Mouse (Mus musculus): ENCODE measurements around the gene Adamts2.

The Adamts2 gene

GRCm38 (mm10) chr11:50601641-50602355 lies at the start of gene Adamts2:
Gene Adamts2 (plus strand): TSS chr11:50602084.
- no peaks in the 10 kb centered on the region for H3K36me3 ChIP-seq (ENCODE audit: control insufficient read depth, insufficient read depth, low read length, poor library complexity, severe bottlenecking)
- H3K27me3 ChIP-seq (ENCODE audit: control insufficient read depth, insufficient read depth, low read length, poor library complexity, severe bottlenecking): no peaks in the 10 kb centered on the region; the same call in 1 of the 2 replicates
- DNase-seq (ENCODE audit: low read depth, low spot score): no peak

- no peaks in the 10 kb centered on the region for H3K27me3 ChIP-seq (ENCODE audit: control insufficient read depth, insufficient read depth, low read length, poor library complexity, severe bottlenecking)
- no peaks in the 10 kb centered on the region for H3K36me3 ChIP-seq (ENCODE audit: control insufficient read depth, insufficient read depth, low read length, poor library complexity, severe bottlenecking)
- no peak for DNase-seq (ENCODE audit: low read depth, low spot score)
These were observed 44.8 kb upstream of the Adamts2 start for GRCm38 (mm10) chr11:50557064-50557463.

- Histone ChIP-seq H3K36me3 (ENCODE audit: control insufficient read depth, insufficient read depth, low read length, poor library complexity, severe bottlenecking) (no peaks in the 10 kb centered on the region), H3K27me3 (ENCODE audit: control insufficient read depth, insufficient read depth, low read length, poor library complexity, severe bottlenecking) (no peaks in the 10 kb centered on the region)
- DNase-seq (ENCODE audit: low read depth, low spot score): peak; percentile 39
These were observed 42.8 kb upstream of the Adamts2 start for GRCm38 (mm10) chr11:50559108-50559507.

GRCm38 (mm10) chr11:50565466-50566211 lies 36.2 kb upstream of the Adamts2 start:
- peak; percentile 8 for DNase-seq (ENCODE audit: low read depth, low spot score)
- Histone ChIP-seq H3K36me3 (ENCODE audit: control insufficient read depth, insufficient read depth, low read length, poor library complexity, severe bottlenecking) (no peaks in the 10 kb centered on the region), H3K27me3 (ENCODE audit: control insufficient read depth, insufficient read depth, low read length, poor library complexity, severe bottlenecking) (no peaks in the 10 kb centered on the region)

- no peaks in the 10 kb centered on the region for H3K36me3 ChIP-seq (ENCODE audit: control insufficient read depth, insufficient read depth, low read length, poor library complexity, severe bottlenecking)
- no peaks in the 10 kb centered on the region for H3K27me3 ChIP-seq (ENCODE audit: control insufficient read depth, insufficient read depth, low read length, poor library complexity, severe bottlenecking)
- DNase-seq (ENCODE audit: low read depth, low spot score): no peak
These were observed 30.4 kb upstream of the Adamts2 start for GRCm38 (mm10) chr11:50571448-50571847.

- DNase-seq (ENCODE audit: low read depth, low spot score): no peak
- Histone ChIP-seq H3K36me3 (ENCODE audit: control insufficient read depth, insufficient read depth, low read length, poor library complexity, severe bottlenecking) (no peaks in the 10 kb centered on the region), H3K27me3 (ENCODE audit: control insufficient read depth, insufficient read depth, low read length, poor library complexity, severe bottlenecking) (no peaks in the 10 kb centered on the region)
These were observed 25.4 kb upstream of the Adamts2 start for GRCm38 (mm10) chr11:50576521-50576920.

GRCm38 (mm10) chr11:50587026-50587425 lies 14.9 kb upstream of the Adamts2 start:
- Histone ChIP-seq H3K36me3 (ENCODE audit: control insufficient read depth, insufficient read depth, low read length, poor library complexity, severe bottlenecking) (no peaks in the 10 kb centered on the region), H3K27me3 (ENCODE audit: control insufficient read depth, insufficient read depth, low read length, poor library complexity, severe bottlenecking) (no peaks in the 10 kb centered on the region)
- DNase-seq (ENCODE audit: low read depth, low spot score): peak; percentile 44

GRCm38 (mm10) chr11:50587787-50588186 lies 14.1 kb upstream of the Adamts2 start:
- DNase-seq (ENCODE audit: low read depth, low spot score): peak; percentile 57

GRCm38 (mm10) chr11:50589060-50589459 lies 12.8 kb upstream of the Adamts2 start:
- Histone ChIP-seq H3K27me3 (ENCODE audit: control insufficient read depth, insufficient read depth, low read length, poor library complexity, severe bottlenecking) (no peaks in the 10 kb centered on the region), H3K36me3 (ENCODE audit: control insufficient read depth, insufficient read depth, low read length, poor library complexity, severe bottlenecking) (no peaks in the 10 kb centered on the region)
- peak; percentile 36 for DNase-seq (ENCODE audit: low read depth, low spot score)

More at GRCm38 (mm10) chr11:50587787-50588186, 14.1 kb upstream of the Adamts2 start:
- H3K36me3 ChIP-seq (ENCODE audit: control insufficient read depth, insufficient read depth, low read length, poor library complexity, severe bottlenecking): no peaks in the 10 kb centered on the region
- no peaks in the 10 kb centered on the region for H3K27me3 ChIP-seq (ENCODE audit: control insufficient read depth, insufficient read depth, low read length, poor library complexity, severe bottlenecking)

GRCm38 (mm10) chr11:50591053-50591452 lies 10.8 kb upstream of the Adamts2 start:
- Histone ChIP-seq H3K27me3 (ENCODE audit: control insufficient read depth, insufficient read depth, low read length, poor library complexity, severe bottlenecking) (no peaks in the 10 kb centered on the region), H3K36me3 (ENCODE audit: control insufficient read depth, insufficient read depth, low read length, poor library complexity, severe bottlenecking) (no peaks in the 10 kb centered on the region)
- DNase-seq (ENCODE audit: low read depth, low spot score): no peak

- Histone ChIP-seq H3K27me3 (ENCODE audit: control insufficient read depth, insufficient read depth, low read length, poor library complexity, severe bottlenecking) (no peaks in the 10 kb centered on the region; the same call in 1 of the 2 replicates), H3K36me3 (ENCODE audit: control insufficient read depth, insufficient read depth, low read length, poor library complexity, severe bottlenecking) (no peaks in the 10 kb centered on the region)
- DNase-seq (ENCODE audit: low read depth, low spot score): no peak
These were observed 8.9 kb upstream of the Adamts2 start for GRCm38 (mm10) chr11:50592892-50593553.

- Histone ChIP-seq H3K36me3 (ENCODE audit: control insufficient read depth, insufficient read depth, low read length, poor library complexity, severe bottlenecking) (no peaks in the 10 kb centered on the region), H3K27me3 (ENCODE audit: control insufficient read depth, insufficient read depth, low read length, poor library complexity, severe bottlenecking) (no peaks in the 10 kb centered on the region; the same call in 1 of the 2 replicates)
- no peak for DNase-seq (ENCODE audit: low read depth, low spot score)
These were observed 5.3 kb upstream of the Adamts2 start for GRCm38 (mm10) chr11:50596571-50596970.

GRCm38 (mm10) chr11:50599156-50599555 lies 2.7 kb upstream of the Adamts2 start:
- H3K36me3 ChIP-seq (ENCODE audit: control insufficient read depth, insufficient read depth, low read length, poor library complexity, severe bottlenecking): no peaks in the 10 kb centered on the region
- DNase-seq (ENCODE audit: low read depth, low spot score): no peak
- no peaks in the 10 kb centered on the region; the same call in 1 of the 2 replicates for H3K27me3 ChIP-seq (ENCODE audit: control insufficient read depth, insufficient read depth, low read length, poor library complexity, severe bottlenecking)

- Histone ChIP-seq H3K36me3 (ENCODE audit: control insufficient read depth, insufficient read depth, low read length, poor library complexity, severe bottlenecking) (no peaks in the 10 kb centered on the region), H3K27me3 (ENCODE audit: control insufficient read depth, insufficient read depth, low read length, poor library complexity, severe bottlenecking) (no peaks in the 10 kb centered on the region; the same call in 1 of the 2 replicates)
- no peak for DNase-seq (ENCODE audit: low read depth, low spot score)
These were observed 635 bp downstream of the Adamts2 start for GRCm38 (mm10) chr11:50602356-50603081.

All from splenic B cell, adult 2 months (primary cell).